Mouse (Mus musculus): ENCODE results near the gene Lsm14a. TPM values are rescaled to one million over a fixed set of nuclear protein-coding genes. Genes with fewer than 3 reads are reported as not detected.

Gene Lsm14a
- polyA plus RNA-seq, 1 experiment from 2014 or later = 47.9 TPM

DNA sequence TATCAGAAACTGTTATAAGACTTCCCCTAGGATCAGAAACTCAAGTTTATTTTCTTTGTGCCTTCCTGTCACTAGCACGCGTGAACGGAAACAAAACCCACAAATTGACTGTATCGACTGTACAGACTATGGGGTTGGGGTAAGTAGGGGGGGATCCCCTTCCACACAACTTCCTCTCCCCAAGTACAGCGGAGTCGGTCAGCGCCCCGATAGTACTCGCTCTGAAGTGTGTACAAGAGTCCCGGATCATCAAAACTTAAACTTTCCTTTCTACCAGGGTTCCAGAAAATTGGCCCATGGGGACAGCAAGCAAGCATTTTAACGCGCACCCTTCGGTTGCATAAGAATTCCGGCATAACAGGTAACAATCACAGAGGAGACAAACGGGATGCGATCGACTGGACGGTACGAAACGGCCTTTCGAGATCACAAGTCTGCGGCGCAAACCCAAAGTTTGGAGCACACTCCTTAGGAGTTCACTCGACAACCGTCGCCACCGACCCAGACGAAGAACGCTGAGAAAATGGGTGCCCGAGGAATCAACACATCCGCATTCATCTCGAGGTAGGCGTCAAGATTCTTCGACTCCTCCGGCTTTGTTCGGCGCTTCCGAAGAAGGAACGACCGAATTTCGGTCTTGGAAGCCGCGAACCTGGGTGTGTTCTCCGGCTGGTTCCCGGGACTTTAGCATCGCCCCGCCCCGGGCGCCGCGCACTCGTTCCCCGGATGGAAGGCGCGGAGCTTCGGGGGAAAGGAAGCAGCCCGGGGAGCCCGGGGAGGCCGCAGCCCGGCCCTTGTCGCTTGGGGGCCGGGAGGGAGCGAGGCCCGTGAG lies 4.5 kb downstream of the Lsm14a start:
- DNase-seq (ENCODE audit: low spot score) (peak; percentile 85), ATAC-seq (ENCODE audit: low FRiP score, low TSS enrichment) (peak; percentile 62)
- Histone ChIP-seq H3K27ac (replicated peaks) (peak overlapping the region; percentile 100), H3K4me2 (replicated peaks; ENCODE audit: low read depth) (peak overlapping the region; percentile 85), H3K36me3 (ENCODE audit: control insufficient read depth, insufficient read depth, low read length) (no peaks in the 10 kb centered on the region), H3K9me3 (ENCODE audit: control insufficient read depth, low read length) (no peaks in the 10 kb centered on the region), H3K4me1 (replicated peaks; ENCODE audit: control insufficient read depth, insufficient read depth) (no peaks in the 10 kb centered on the region; the same call in 1 of the 2 replicates), H3K4me3 (ENCODE audit: low read depth, low read length) (peak overlapping the region; percentile 98), H3K27me3 (ENCODE audit: control insufficient read depth, insufficient read depth, low read length) (no peaks in the 10 kb centered on the region), H3K9ac (ENCODE audit: low read length) (peak overlapping the region; percentile 96)
- under 1% methylated on average over 57 of the region's 64 CpGs for WGBS
- TF ChIP-seq EP300 (optimal IDR thresholded peaks at IDR 0.05) (no peak), CTCF (IDR thresholded peaks at IDR 0.05; ENCODE audit: low read depth) (no peak)

DNA sequence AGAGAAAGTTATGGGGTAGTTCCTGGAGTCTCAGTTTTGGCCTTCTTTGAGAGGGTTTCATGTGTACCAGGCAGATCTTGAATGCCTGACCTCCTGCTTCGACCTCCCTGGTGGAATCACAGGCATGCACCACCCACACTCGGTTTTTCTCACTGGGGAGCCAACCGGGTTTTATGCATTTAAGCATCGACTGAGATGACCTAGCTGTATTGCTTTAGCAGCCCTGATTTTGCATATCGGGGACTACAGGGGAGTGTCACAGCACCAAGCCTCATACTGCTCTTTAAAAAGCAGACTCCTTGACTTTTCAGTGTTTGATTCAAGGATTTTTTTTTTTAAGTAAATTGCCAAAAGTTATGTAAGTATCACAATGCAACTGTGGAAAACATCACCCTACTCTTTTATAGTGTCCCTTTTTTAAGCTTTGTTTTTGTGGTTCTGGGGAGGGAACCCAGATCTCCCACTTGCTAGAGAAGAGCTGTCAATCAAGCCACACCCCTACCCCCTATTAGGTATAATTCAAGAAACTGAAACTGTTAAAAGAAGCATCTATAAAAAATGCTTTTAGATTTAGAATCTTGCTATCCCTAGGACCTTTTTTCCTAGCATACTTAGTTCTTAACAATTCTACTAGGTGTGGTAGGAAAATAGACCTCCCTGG lies 5.2 kb downstream of the Lsm14a start:
- WGBS = under 1% methylated on average over 5 of the region's 5 CpGs
- H3K27ac ChIP-seq (replicated peaks) = peak overlapping the region; percentile 100

DNA sequence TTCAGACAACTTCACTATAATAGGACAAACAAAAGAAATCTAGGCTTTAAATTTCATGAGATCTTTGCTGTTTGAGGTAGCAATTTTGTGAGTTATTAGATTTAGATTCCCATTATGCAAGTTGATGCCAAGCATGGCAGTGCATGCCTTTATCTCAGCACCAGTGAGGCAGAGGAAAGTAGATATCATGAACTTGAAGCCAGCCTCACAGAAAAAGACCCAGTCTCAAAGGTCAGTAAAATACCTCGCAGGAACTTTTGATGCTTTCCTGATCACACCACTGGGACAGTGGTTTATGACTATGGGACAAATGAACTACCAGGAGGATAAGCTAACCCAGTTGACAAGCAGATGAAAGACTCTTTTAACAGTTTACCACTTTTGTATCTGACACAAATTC lies 10.3 kb downstream of the Lsm14a start:
- H3K4me2 ChIP-seq (replicated peaks; ENCODE audit: low read depth) = no peak overlapping the region
- no peak overlapping the region for H3K4me3 ChIP-seq (ENCODE audit: low read depth, low read length)
- H3K4me1 ChIP-seq (replicated peaks; ENCODE audit: control insufficient read depth, insufficient read depth) = no peaks in the 10 kb centered on the region
- H3K9me3 ChIP-seq (ENCODE audit: control insufficient read depth, low read length) = no peaks in the 10 kb centered on the region
- whole genome bisulfite sequencing = 61% methylated on average over 1 of the region's 1 CpGs
- DNase-seq (ENCODE audit: low spot score) = no peak
- H3K27ac ChIP-seq (replicated peaks) = no peak overlapping the region
- H3K27me3 ChIP-seq (ENCODE audit: control insufficient read depth, insufficient read depth, low read length) = no peaks in the 10 kb centered on the region
- H3K36me3 ChIP-seq (ENCODE audit: control insufficient read depth, insufficient read depth, low read length) = no peaks in the 10 kb centered on the region
- H3K9ac ChIP-seq (ENCODE audit: low read length) = no peak overlapping the region
- ATAC-seq (ENCODE audit: low FRiP score, low TSS enrichment) = no peak
- TF ChIP-seq EP300 (optimal IDR thresholded peaks at IDR 0.05) (no peak), CTCF (IDR thresholded peaks at IDR 0.05; ENCODE audit: low read depth) (no peak)

More for the DNA sequence above, 5.2 kb downstream of the Lsm14a start:
- no peak for ATAC-seq (ENCODE audit: low FRiP score, low TSS enrichment)
- Histone ChIP-seq H3K4me3 (ENCODE audit: low read depth, low read length) (peak overlapping the region; percentile 98), H3K4me2 (replicated peaks; ENCODE audit: low read depth) (peak overlapping the region; percentile 85), H3K4me1 (replicated peaks; ENCODE audit: control insufficient read depth, insufficient read depth) (no peaks in the 10 kb centered on the region; the same call in 1 of the 2 replicates), H3K36me3 (ENCODE audit: control insufficient read depth, insufficient read depth, low read length) (no peaks in the 10 kb centered on the region), H3K27me3 (ENCODE audit: control insufficient read depth, insufficient read depth, low read length) (no peaks in the 10 kb centered on the region), H3K9ac (ENCODE audit: low read length) (peak overlapping the region; percentile 96), H3K9me3 (ENCODE audit: control insufficient read depth, low read length) (no peaks in the 10 kb centered on the region)
- TF ChIP-seq EP300 (optimal IDR thresholded peaks at IDR 0.05) (no peak), CTCF (IDR thresholded peaks at IDR 0.05; ENCODE audit: low read depth) (no peak)
- no peak for DNase-seq (ENCODE audit: low spot score)

GRCm38 (mm10) chr7:34381733-34382132 lies 11.4 kb downstream of the Lsm14a start:
- Histone ChIP-seq H3K27ac (replicated peaks) (no peak overlapping the region), H3K9ac (ENCODE audit: low read length) (no peak overlapping the region), H3K4me1 (replicated peaks; ENCODE audit: control insufficient read depth, insufficient read depth) (no peaks in the 10 kb centered on the region), H3K9me3 (ENCODE audit: control insufficient read depth, low read length) (no peaks in the 10 kb centered on the region), H3K4me2 (replicated peaks; ENCODE audit: low read depth) (no peak overlapping the region), H3K36me3 (ENCODE audit: control insufficient read depth, insufficient read depth, low read length) (no peaks in the 10 kb centered on the region), H3K4me3 (ENCODE audit: low read depth, low read length) (no peak overlapping the region), H3K27me3 (ENCODE audit: control insufficient read depth, insufficient read depth, low read length) (no peaks in the 10 kb centered on the region)
- no peak for ATAC-seq (ENCODE audit: low FRiP score, low TSS enrichment)
- WGBS = 86% methylated on average over 5 of the region's 5 CpGs
- DNase-seq (ENCODE audit: low spot score) = no peak
- TF ChIP-seq EP300 (optimal IDR thresholded peaks at IDR 0.05) (no peak), CTCF (IDR thresholded peaks at IDR 0.05; ENCODE audit: low read depth) (no peak)

DNA sequence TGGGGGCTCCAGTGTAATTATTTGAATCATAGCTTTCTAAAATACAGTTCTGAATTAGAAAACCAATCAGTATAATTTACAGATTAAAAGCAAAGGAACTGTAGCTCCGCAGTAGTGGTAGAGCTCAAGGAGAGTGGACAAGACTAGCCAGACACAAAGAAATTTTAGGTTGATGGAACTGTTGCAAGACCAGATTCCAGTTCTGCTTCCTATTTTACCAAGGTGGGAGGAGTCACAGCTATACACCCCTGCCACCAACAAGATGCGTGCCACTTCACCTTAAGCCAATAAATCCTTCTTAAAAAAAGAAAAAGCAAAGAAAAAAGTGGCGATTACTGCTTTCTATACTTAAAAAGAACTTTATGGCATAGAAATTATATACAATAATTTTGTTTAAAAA lies 12.8 kb downstream of the Lsm14a start:
- H3K4me2 ChIP-seq (replicated peaks; ENCODE audit: low read depth) = no peak overlapping the region
- no peaks in the 10 kb centered on the region for H3K9me3 ChIP-seq (ENCODE audit: control insufficient read depth, low read length)
- TF ChIP-seq EP300 (optimal IDR thresholded peaks at IDR 0.05) (no peak), CTCF (IDR thresholded peaks at IDR 0.05; ENCODE audit: low read depth) (no peak)
- no peaks in the 10 kb centered on the region for H3K4me1 ChIP-seq (replicated peaks; ENCODE audit: control insufficient read depth, insufficient read depth)
- H3K36me3 ChIP-seq (ENCODE audit: control insufficient read depth, insufficient read depth, low read length) = no peaks in the 10 kb centered on the region
- 75% methylated on average over 3 of the region's 3 CpGs for WGBS
- no peaks in the 10 kb centered on the region for H3K27me3 ChIP-seq (ENCODE audit: control insufficient read depth, insufficient read depth, low read length)
- no peak overlapping the region for H3K9ac ChIP-seq (ENCODE audit: low read length)
- DNase-seq (ENCODE audit: low spot score) (no peak), ATAC-seq (ENCODE audit: low FRiP score, low TSS enrichment) (no peak)
- H3K27ac ChIP-seq (replicated peaks) = no peak overlapping the region
- no peak overlapping the region for H3K4me3 ChIP-seq (ENCODE audit: low read depth, low read length)

GRCm38 (mm10) chr7:34373906-34374305 lies 19.2 kb downstream of the Lsm14a start:
- DNase-seq (ENCODE audit: low spot score) (no peak), ATAC-seq (ENCODE audit: low FRiP score, low TSS enrichment) (no peak)
- Histone ChIP-seq H3K27ac (replicated peaks) (no peak overlapping the region), H3K4me1 (replicated peaks; ENCODE audit: control insufficient read depth, insufficient read depth) (no peaks in the 10 kb centered on the region), H3K36me3 (ENCODE audit: control insufficient read depth, insufficient read depth, low read length) (peaks cover 15% of the 10 kb centered on the region; the same call in 1 of the 2 replicates), H3K4me2 (replicated peaks; ENCODE audit: low read depth) (no peak overlapping the region), H3K27me3 (ENCODE audit: control insufficient read depth, insufficient read depth, low read length) (no peaks in the 10 kb centered on the region), H3K9ac (ENCODE audit: low read length) (no peak overlapping the region), H3K4me3 (ENCODE audit: low read depth, low read length) (no peak overlapping the region), H3K9me3 (ENCODE audit: control insufficient read depth, low read length) (no peaks in the 10 kb centered on the region)
- TF ChIP-seq CTCF (IDR thresholded peaks at IDR 0.05; ENCODE audit: low read depth) (no peak), EP300 (optimal IDR thresholded peaks at IDR 0.05) (no peak)
- WGBS = 71% methylated on average over 1 of the region's 1 CpGs

All from stomach, postnatal 0 days (tissue).